Mouse (Mus musculus) right cerebral cortex, postnatal 36 days (tissue): ENCODE data around the gene Pcgf2.
"Not testable (repeated sequence)": the region's sequence is repeated elsewhere in the genome, so short reads cannot be mapped to it uniquely, and the experiment has no call there.

Source experiments
- DNase-seq, 2 experiments: peaks; one replicate each; pipeline ENCODE4 v3.0.0; 2022; ENCODE audit warnings: low spot score in 2 of 2, mixed read lengths in 1 of 2

Gene Pcgf2

GRCm38 (mm10) chr11:97668160-97668559 is 32.1 kb downstream of the Pcgf2 start:
- no peak for DNase-seq

- DNase-seq = no peak
These were observed 33.5 kb downstream of the Pcgf2 start for GRCm38 (mm10) chr11:97666794-97667193.

GRCm38 (mm10) chr11:97666221-97666620 is 34.1 kb downstream of the Pcgf2 start:
- no peak for DNase-seq

- DNase-seq = no peak
These were observed 34.9 kb downstream of the Pcgf2 start for GRCm38 (mm10) chr11:97665431-97665830.

- no peak for DNase-seq
These were observed 35.5 kb downstream of the Pcgf2 start for GRCm38 (mm10) chr11:97664771-97665240.

GRCm38 (mm10) chr11:97664339-97664665 is 36.0 kb downstream of the Pcgf2 start:
- no peak for DNase-seq

- DNase-seq = no peak
These were observed 36.6 kb downstream of the Pcgf2 start for GRCm38 (mm10) chr11:97663528-97664338.

- DNase-seq = peak in 1 of 2 experiments; percentile 62
These were observed 37.3 kb downstream of the Pcgf2 start, which contains the start of gene Mllt6 for GRCm38 (mm10) chr11:97662893-97663527. Mllt6 (plus strand) TSS chr11:97663414.

GRCm38 (mm10) chr11:97662207-97662892 is 37.9 kb downstream of the Pcgf2 start:
- DNase-seq = no peak

GRCm38 (mm10) chr11:97661648-97662133 is 38.6 kb downstream of the Pcgf2 start:
- no peak for DNase-seq

- no peak for DNase-seq
These were observed 39.3 kb downstream of the Pcgf2 start for GRCm38 (mm10) chr11:97660734-97661647.

GRCm38 (mm10) chr11:97659990-97660714 is 40.1 kb downstream of the Pcgf2 start:
- peak; percentile 59 to 78 for DNase-seq

- DNase-seq = no peak
These were observed 40.9 kb downstream of the Pcgf2 start for GRCm38 (mm10) chr11:97659267-97659989.

- no peak for DNase-seq
These were observed 41.5 kb downstream of the Pcgf2 start for GRCm38 (mm10) chr11:97658751-97659266.

- DNase-seq = not testable (repeated sequence)
These were observed 42.3 kb downstream of the Pcgf2 start for GRCm38 (mm10) chr11:97657967-97658366.

- no peak for DNase-seq
These were observed 42.9 kb downstream of the Pcgf2 start for GRCm38 (mm10) chr11:97657184-97657945.

- DNase-seq = no peak
These were observed 43.9 kb downstream of the Pcgf2 start for GRCm38 (mm10) chr11:97656269-97656971.

GRCm38 (mm10) chr11:97654210-97654609 is 46.1 kb downstream of the Pcgf2 start:
- DNase-seq = no peak
